Mouse (Mus musculus): ENCODE data around the gene Bex1.

GRCm38 (mm10) chrX:136243181-136243580 is 27.9 kb upstream of the Bex1 start:
- no peak for TF ChIP-seq CTCF (IDR thresholded peaks at IDR 0.05; ENCODE audit: extremely low read depth, insufficient read depth, low read length)
- no peak for TF ChIP-seq POLR2A (IDR thresholded peaks at IDR 0.05; ENCODE audit: extremely low read depth, insufficient read depth, low read length)

Measured in cortical plate, adult 2 months (tissue).